Mouse (Mus musculus) intestine, embryonic 14.5 days (tissue): Measurements from ENCODE around the gene Zkscan4. TPM values are rescaled to one million over a fixed set of nuclear protein-coding genes. Genes with fewer than 3 reads are reported as not detected.
A peak's percentile ranks its signal among the peaks of the same experiment; 100 is the strongest.
"Not testable (repeated sequence)": the region's sequence is repeated elsewhere in the genome, so short reads cannot be mapped to it uniquely, and the experiment has no call there.

ENCODE experiments used
- ATAC-seq: fragments of 200-750 bp; cut with Nextera tagmentation; replicated peaks from 2 replicates; pipeline ENCODE4 v1.8.0; 2017; ENCODE audit warnings: low read depth, moderate number of reproducible peaks, moderate TSS enrichment, moderate library complexity; ENCODE audit not compliant: low FRiP score, low TSS enrichment
- DNase-seq: peaks from one replicate; pipeline ENCODE4 v3.0.0-alpha.2; 2018; ENCODE audit warnings: low spot score
- H3K27ac ChIP-seq: fragments of 300-500 bp; sonication (generic); 2 replicates; pipeline ENCODE4 v1.5.1; 2014; ENCODE audit warnings: low read depth, mild to moderate bottlenecking, control low read depth
- H3K27me3 ChIP-seq: fragments of 300-500 bp; sonication (generic); replicated peaks from 2 replicates; pipeline ENCODE4 v1.6.1; 2014; ENCODE audit warnings: low read length, control low read depth; ENCODE audit not compliant: control insufficient read depth, insufficient read depth
- H3K36me3 ChIP-seq: fragments of 300-500 bp; sonication (generic); 2 replicates; pipeline ENCODE4 v1.6.1; 2014; ENCODE audit warnings: low read length, control low read depth; ENCODE audit not compliant: control insufficient read depth, insufficient read depth
- H3K4me1 ChIP-seq: fragments of 300-500 bp; sonication (generic); replicated peaks from 2 replicates; pipeline ENCODE4 v1.6.1; 2014; ENCODE audit warnings: low read length, control low read depth, mixed read lengths; ENCODE audit not compliant: control insufficient read depth, insufficient read depth
- H3K4me2 ChIP-seq: fragments of 300-500 bp; sonication (generic); 2 replicates; pipeline ENCODE4 v1.6.1; 2014; ENCODE audit warnings: low read length
- H3K4me3 ChIP-seq: fragments of 300-500 bp; sonication (generic); 2 replicates; pipeline ENCODE4 v1.5.1; 2014; ENCODE audit warnings: low read depth, low read length, control low read depth, mixed read lengths
- H3K9ac ChIP-seq: fragments of 300-500 bp; sonication (generic); 2 replicates; pipeline ENCODE4 v1.6.1; 2014; ENCODE audit warnings: mild to moderate bottlenecking, low read length
- H3K9me3 ChIP-seq: fragments of 300-500 bp; sonication (generic); 2 replicates; pipeline ENCODE4 v1.6.1; 2016; ENCODE audit warnings: low read length, control low read depth; ENCODE audit not compliant: control insufficient read depth
- WGBS: fragments of 180-500 bp; shearing (Covaris S2); extraction: QIAGEN DNeasy Blood & Tissue Kit; methylation state at CpG from one replicate; pipeline ENCODE4 v1.1.7; 2014; 5-methylcytosine and 5-hydroxymethylcytosine counted together
- microRNA counts: library from miRNA; unstranded; fragments of <30 nt; microRNA quantifications from one replicate; lab custom pipeline; 2016
- microRNA-seq: library from miRNA; unstranded; fragments of <30 nt; microRNA quantifications from one replicate; pipeline ENCODE4, GENCODE M21; 2016
- polyA plus RNA-seq: library from polyadenylated mRNA; unstranded; fragments of >200 nt; fragmentation: Nextera tagmentation; extraction: Ambion mirVana; gene quantifications from 2 replicates; pipeline ENCODE4 v1.2.1, GENCODE M21; 2014

Zkscan4 gene
- polyA plus RNA-seq, 1 experiment from 2014 or later, result 3.3 TPM

- no peak overlapping the region for H3K4me2 ChIP-seq
- no peak overlapping the region for H3K27ac ChIP-seq
- H3K27me3 ChIP-seq, result no peaks in the 10 kb centered on the region
- H3K9me3 ChIP-seq, result no peaks in the 10 kb centered on the region
- no peaks in the 10 kb centered on the region for H3K4me1 ChIP-seq
- WGBS, result 93% methylated on average over 5 of the region's 5 CpGs
- DNase-seq (no peak), ATAC-seq (no peak)
- H3K9ac ChIP-seq, result no peak overlapping the region
- no peaks in the 10 kb centered on the region for H3K36me3 ChIP-seq
- no peak overlapping the region for H3K4me3 ChIP-seq
These were observed 14.1 kb downstream of the Zkscan4 start for GRCm38 (mm10) chr13:21492847-21493246.

GRCm38 (mm10) chr13:21495080-21495479, 16.4 kb downstream of the Zkscan4 start, which contains the start of gene AK157302:
Gene AK157302, plus strand, starts transcription at chr13:21495223.
- Histone ChIP-seq H3K9me3 (no peaks in the 10 kb centered on the region), H3K27ac (no peak within 1 kb of the TSS), H3K27me3 (no peaks in the 10 kb centered on the region), H3K9ac (no peak within 1 kb of the TSS), H3K36me3 (no peaks in the 10 kb centered on the region), H3K4me2 (no peak within 1 kb of the TSS), H3K4me3 (no peak within 1 kb of the TSS), H3K4me1 (no peaks in the 10 kb centered on the region)
- DNase-seq (no peak), ATAC-seq (no peak)
- WGBS, result 91% methylated on average over 21 of the region's 21 CpGs

- not testable (repeated sequence) for H3K9ac ChIP-seq, H3K27ac ChIP-seq, H3K27me3 ChIP-seq, DNase-seq, H3K4me3 ChIP-seq, H3K36me3 ChIP-seq, H3K4me1 ChIP-seq, H3K4me2 ChIP-seq, H3K9me3 ChIP-seq, ATAC-seq
- 89% methylated on average over 17 of the region's 17 CpGs for WGBS
These were observed 22.5 kb downstream of the Zkscan4 start, which contains the start of gene Gm11273 for GRCm38 (mm10) chr13:21501182-21501581. Gene Gm11273, minus strand, starts transcription at chr13:21501418.

GRCm38 (mm10) chr13:21502296-21502695, 23.6 kb downstream of the Zkscan4 start:
- ATAC-seq, result no peak
- DNase-seq, result no peak
- H3K4me1 ChIP-seq, result no peaks in the 10 kb centered on the region
- H3K36me3 ChIP-seq, result no peaks in the 10 kb centered on the region
- H3K9me3 ChIP-seq, result no peaks in the 10 kb centered on the region
- no peak overlapping the region for H3K9ac ChIP-seq
- no peaks in the 10 kb centered on the region for H3K27me3 ChIP-seq
- no peak overlapping the region for H3K4me3 ChIP-seq
- no peak overlapping the region for H3K27ac ChIP-seq
- no peak overlapping the region for H3K4me2 ChIP-seq
- WGBS, result 88% methylated on average over 5 of the region's 5 CpGs

- Histone ChIP-seq H3K27ac (peak overlapping the region; percentile 80), H3K27me3 (no peaks in the 10 kb centered on the region), H3K4me2 (peak overlapping the region; percentile 54), H3K4me1 (no peaks in the 10 kb centered on the region), H3K9me3 (no peaks in the 10 kb centered on the region), H3K9ac (peak overlapping the region; percentile 61), H3K36me3 (no peaks in the 10 kb centered on the region), H3K4me3 (peak overlapping the region; percentile 68)
- DNase-seq (peak; percentile 96), ATAC-seq (peak; percentile 100)
- 0% methylated on average over 21 of the region's 21 CpGs for WGBS
These were observed 27.5 kb downstream of the Zkscan4 start for GRCm38 (mm10) chr13:21506221-21506649.

- Histone ChIP-seq H3K9ac (peak overlapping the region; percentile 94), H3K4me3 (peak overlapping the region; percentile 60), H3K36me3 (peaks cover 19% of the 10 kb centered on the region), H3K27me3 (no peaks in the 10 kb centered on the region), H3K9me3 (no peaks in the 10 kb centered on the region), H3K4me1 (peaks cover 7% of the 10 kb centered on the region), H3K4me2 (peak overlapping the region; percentile 74), H3K27ac (no peak overlapping the region)
- ATAC-seq (no peak), DNase-seq (no peak)
- WGBS, result 44% methylated on average over 7 of the region's 7 CpGs
These were observed 51.4 kb downstream of the Zkscan4 start for GRCm38 (mm10) chr13:21530136-21530535.

GRCm38 (mm10) chr13:21530781-21531201, 52.1 kb downstream of the Zkscan4 start, which contains the start of gene Zkscan8:
Gene Zkscan8, minus strand, starts transcription at chr13:21531120.
- H3K27me3 ChIP-seq, result no peaks in the 10 kb centered on the region
- whole genome bisulfite sequencing, result under 1% methylated on average over 39 of the region's 39 CpGs
- ATAC-seq (peak; percentile 96), DNase-seq (peak; percentile 97)
- no peaks in the 10 kb centered on the region for H3K9me3 ChIP-seq
- peaks cover 7% of the 10 kb centered on the region for H3K4me1 ChIP-seq
- peaks cover 13% of the 10 kb centered on the region for H3K36me3 ChIP-seq
- H3K4me3 ChIP-seq, result peak within 1 kb of the TSS; percentile 60
- peak within 1 kb of the TSS; percentile 74 for H3K4me2 ChIP-seq
- peak within 1 kb of the TSS; percentile 91 for H3K27ac ChIP-seq
- peak within 1 kb of the TSS; percentile 94 for H3K9ac ChIP-seq

MicroRNAs within 50 kb of the gene (microRNA counts, 519-probe panel; counts per million panel counts)
- 3,609 counts per million, percentile 49 among the panel's probes with 10 or more counts for microRNA mmu-miR-1896 (lab: Ali Mortazavi, UCI)

Small RNAs within 50 kb of the gene (microRNA-seq; reads per million reads assigned to microRNA genes)
- not detected for gene Mir1896

Other genes with a start within 250 kb of the Zkscan4 start
- gene Gpx5, start 186.2 kb upstream of the Zkscan4 start, polyA plus RNA-seq, result not detected in 2 replicates
- 0.43 TPM in 1 of 2 replicates, not detected in the other for gene Gpx6, start 166.8 kb upstream of the Zkscan4 start, polyA plus RNA-seq
- not detected in 2 replicates for gene Olfr1367, start 132.0 kb upstream of the Zkscan4 start, polyA plus RNA-seq
- 10.1 and 12.7 TPM in 2 replicates for gene Zscan12, start 116.1 kb upstream of the Zkscan4 start, polyA plus RNA-seq
- gene Zkscan3, start 76.2 kb upstream of the Zkscan4 start, polyA plus RNA-seq, result 72.2 and 74.6 TPM in 2 replicates
- 2.7 and 3.2 TPM in 2 replicates for gene Pgbd1, start 37.8 kb upstream of the Zkscan4 start, polyA plus RNA-seq
- gene Zscan26, start 25.2 kb upstream of the Zkscan4 start, polyA plus RNA-seq, result 23.0 and 29.7 TPM in 2 replicates
- 2.1 and 2.6 TPM in 2 replicates for gene Nkapl, start 10.4 kb upstream of the Zkscan4 start, polyA plus RNA-seq
- gene Gm10065, start 534 bp downstream of the Zkscan4 start, polyA plus RNA-seq, result not detected in 2 replicates
- gene AK157302, start 16.3 kb downstream of the Zkscan4 start, polyA plus RNA-seq, result 0.22 and 0.32 TPM in 2 replicates
- 5.6 and 8.3 TPM in 2 replicates for gene Gm11273, start 22.5 kb downstream of the Zkscan4 start, polyA plus RNA-seq
- gene Zkscan8, start 52.2 kb downstream of the Zkscan4 start, polyA plus RNA-seq, result 8.2 and 9.6 TPM in 2 replicates
- gene Olfr1366, start 63.9 kb downstream of the Zkscan4 start, polyA plus RNA-seq, result 0.05 and 0.16 TPM in 2 replicates
- gene Olfr1535, start 81.0 kb downstream of the Zkscan4 start, polyA plus RNA-seq, result not detected in 2 replicates
- gene Olfr1364, start 102.9 kb downstream of the Zkscan4 start, polyA plus RNA-seq, result not detected in 2 replicates
- gene Olfr1362, start 135.1 kb downstream of the Zkscan4 start, polyA plus RNA-seq, result not detected in 2 replicates
- not detected in 2 replicates for gene Olfr11, start 163.6 kb downstream of the Zkscan4 start, polyA plus RNA-seq
- not detected in 2 replicates for gene Olfr1361, start 184.5 kb downstream of the Zkscan4 start, polyA plus RNA-seq
- not detected in 2 replicates for gene Olfr1360, start 198.5 kb downstream of the Zkscan4 start, polyA plus RNA-seq
- gene Olfr1359, start 219.2 kb downstream of the Zkscan4 start, polyA plus RNA-seq, result not detected in 2 replicates
- gene Hist1h2bl, start 237.2 kb downstream of the Zkscan4 start, polyA plus RNA-seq, result 3.5 and 4.9 TPM in 2 replicates
- gene Hist1h2ai, start 237.5 kb downstream of the Zkscan4 start, polyA plus RNA-seq, result 26.2 and 47.7 TPM in 2 replicates
- 7.7 and 18.4 TPM in 2 replicates for gene Hist1h3h, start 238.8 kb downstream of the Zkscan4 start, polyA plus RNA-seq
- gene Hist1h2bm, start 243.1 kb downstream of the Zkscan4 start, polyA plus RNA-seq, result 4.0 and 5.3 TPM in 2 replicates